Mouse (Mus musculus) lung, postnatal 0 days (tissue): ENCODE results near the gene Pum3.

Experiments used
- CTCF ChIP-seq: IDR thresholded peaks from 2 replicates; pipeline ENCODE4 v1.5.1; 2016; ENCODE audit warnings: antibody characterized with exemption, mild to moderate bottlenecking
- EP300 ChIP-seq: IDR thresholded peaks from 2 replicates; pipeline ENCODE4 v1.6.1; 2016; ENCODE audit warnings: antibody characterized with exemption, mild to moderate bottlenecking, control low read depth

DNA sequence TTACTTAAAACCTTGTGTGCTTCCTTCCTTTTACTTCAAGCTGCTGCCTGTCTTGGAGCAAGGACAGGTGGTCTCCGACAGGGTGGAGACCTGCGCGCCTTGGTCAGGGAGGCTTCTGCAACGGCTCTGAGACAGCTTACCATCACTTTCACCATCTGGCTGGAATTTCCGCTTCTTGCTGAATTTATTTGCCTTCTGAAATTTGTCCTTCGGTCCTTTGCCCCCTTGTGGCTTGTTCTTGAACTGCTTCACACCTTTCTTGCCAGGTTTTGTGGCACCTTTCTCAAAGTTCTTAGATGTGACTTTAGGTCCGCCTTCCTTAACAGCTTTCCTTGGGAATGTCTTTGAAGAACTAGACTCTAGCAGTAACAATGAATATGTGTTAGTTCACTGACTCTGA lies 4.0 kb downstream of the Pum3 start:
- peak; percentile 74 for TF ChIP-seq CTCF
- TF ChIP-seq EP300 = no peak
